Mouse (Mus musculus): Measurements from ENCODE around the gene Hist1h2ak. TPM values are rescaled to one million over a fixed set of nuclear protein-coding genes. Genes with fewer than 3 reads are reported as not detected.

Gene Hist1h2ak
- total RNA-seq, 2 experiments from 2014 or later = 13.2 to 15.7 TPM

DNA sequence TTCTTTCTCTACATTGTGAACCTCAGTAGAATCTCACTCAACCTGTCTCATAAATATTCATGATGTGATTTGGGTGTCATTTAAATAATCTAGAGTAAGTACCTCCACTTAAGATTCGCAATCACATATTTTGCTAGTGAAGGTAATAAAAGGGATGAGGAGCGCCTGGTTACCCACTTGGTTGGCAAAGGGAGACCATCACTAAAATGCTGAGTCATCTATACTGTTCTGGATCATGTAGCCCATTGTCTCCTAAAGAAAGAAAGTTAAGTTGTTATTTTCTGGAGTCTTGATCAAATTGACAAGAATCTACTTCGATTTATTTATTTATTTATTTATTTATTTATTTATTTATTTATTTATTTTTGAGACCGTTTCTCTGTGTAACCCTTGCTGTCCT lies 47.0 kb downstream of the Hist1h2ak start:
- intact Hi-C loops (cut with DNase I) = no loop called here
- DNase-seq (ENCODE audit: low spot score in 2 of 2) = no peak

Small RNAs within 50 kb of the gene (microRNA-seq; reads per million reads assigned to microRNA genes)
- gene Gm44346 = 0 reads per million in 2 experiments
- gene Gm44357 = 0 reads per million in 2 experiments
- 0 reads per million in 2 experiments for gene Gm44367
- 0 reads per million in 2 experiments for gene Gm44454

Other genes starting within 250 kb of the Hist1h2ak start
- gene Zkscan8, start 222.7 kb downstream of the Hist1h2ak start, total RNA-seq (2021) = 10 to 100 TPM; 12.7 to 13.2 TPM
- not detected for gene Olfr1366, start 211.0 kb downstream of the Hist1h2ak start, total RNA-seq (2021)
- gene Olfr1535, start 193.9 kb downstream of the Hist1h2ak start, total RNA-seq (2021) = not detected
- gene Olfr1364, start 172.1 kb downstream of the Hist1h2ak start, total RNA-seq (2021) = not detected
- not detected for gene Olfr1362, start 139.8 kb downstream of the Hist1h2ak start, total RNA-seq (2021)
- gene Olfr11, start 111.3 kb downstream of the Hist1h2ak start, total RNA-seq (2021) = not detected
- gene Olfr1361, start 90.4 kb downstream of the Hist1h2ak start, total RNA-seq (2021) = not detected
- not detected for gene Olfr1360, start 76.4 kb downstream of the Hist1h2ak start, total RNA-seq (2021)
- not detected for gene Olfr1359, start 55.7 kb downstream of the Hist1h2ak start, total RNA-seq (2021)
- gene Hist1h2bl, start 37.7 kb downstream of the Hist1h2ak start, total RNA-seq (2021) = 10 to 100 TPM; 37.3 to 37.9 TPM
- gene Hist1h2ai, start 37.4 kb downstream of the Hist1h2ak start, total RNA-seq (2021) = 10 to 100 TPM; 17.2 to 25.6 TPM
- 10 to 100 TPM; 46.6 to 56.8 TPM for gene Hist1h3h, start 36.2 kb downstream of the Hist1h2ak start, total RNA-seq (2021)
- gene Hist1h2bm, start 31.8 kb downstream of the Hist1h2ak start, total RNA-seq (2021) = 1 to 10 TPM; 4.9 to 7.8 TPM
- gene Hist1h4j, start 18.8 kb downstream of the Hist1h2ak start, total RNA-seq (2021) = 10 to 100 TPM; 15.4 to 16.2 TPM
- 100 to 1,000 TPM; 311 to 320 TPM for gene Hist1h4k, start 3.3 kb downstream of the Hist1h2ak start, total RNA-seq (2021)
- 10 to 100 TPM in 1 of 2 experiments, 1 to 10 TPM in 1; 9.6 to 16.1 TPM for gene Hist1h2bn, start 296 bp upstream of the Hist1h2ak start, total RNA-seq (2021)
- 10 to 100 TPM in 1 of 2 experiments, 1 to 10 TPM in 1; 7.6 to 10.5 TPM for gene Hist1h1b, start 26.8 kb upstream of the Hist1h2ak start, total RNA-seq (2021)
- gene Hist1h3i, start 29.5 kb upstream of the Hist1h2ak start, total RNA-seq (2021) = 10 to 100 TPM; 51.4 to 75.0 TPM
- gene Hist1h2an, start 33.4 kb upstream of the Hist1h2ak start, total RNA-seq (2021) = 1 to 10 TPM; 2.5 to 6.9 TPM
- gene Hist1h2bp, start 33.6 kb upstream of the Hist1h2ak start, total RNA-seq (2021) = 10 to 100 TPM in 1 of 2 experiments, 1 to 10 TPM in 1; 6.7 to 11.2 TPM
- 10 to 100 TPM; 43.6 to 56.5 TPM for gene Hist1h2bq, start 56.4 kb upstream of the Hist1h2ak start, total RNA-seq (2021)
- not detected for gene Hist1h2ao, start 56.6 kb upstream of the Hist1h2ak start, total RNA-seq (2021)
- 100 to 1,000 TPM; 213 to 226 TPM for gene Hist1h4m, start 57.9 kb upstream of the Hist1h2ak start, total RNA-seq (2021)
- gene Hist1h4n, start 78.4 kb upstream of the Hist1h2ak start, total RNA-seq (2021) = 10 to 100 TPM; 20.9 to 25.8 TPM
- 10 to 100 TPM; 46.9 to 49.5 TPM for gene Hist1h2ap, start 79.7 kb upstream of the Hist1h2ak start, total RNA-seq (2021)
- gene Hist1h2br, start 79.9 kb upstream of the Hist1h2ak start, total RNA-seq (2021) = 10 to 100 TPM; 44.5 to 56.8 TPM
- gene Zfp184, start 191.3 kb upstream of the Hist1h2ak start, total RNA-seq (2021) = 1 to 10 TPM; 2.8 to 4.0 TPM
- under 1 TPM in 1 of 2 experiments, not detected in 1; 0.23 TPM for gene Pom121l2, start 227.4 kb upstream of the Hist1h2ak start, total RNA-seq (2021)

All from left cerebral cortex, postnatal 14 days (tissue).